In genomic region chrX:48623049-48623378, GRCm38 (mm10) we compare ENCODE assay signal across 9 mouse cellular contexts. TPM values are rescaled to one million over a fixed set of nuclear protein-coding genes. Genes with fewer than 3 reads are reported as not detected.
DNase-seq lines count a peak whose midpoint lies in the region; ATAC-seq lines count a peak whose summit lies in the region.
"Had no signal": no experiment of that assay in that cellular context is flagged by ENCODE, and none has a peak within 500 bp of the region (broad histone marks: within the 10 kb centered on the region; RNA-seq: fewer than 3 reads in every experiment).

No protein-coding gene starts in this region.

- peak overlapping the region; percentile 63 for H3K4me3 ChIP-seq in kidney, embryonic 15.5 days (replicated peaks)
- peak overlapping the region; percentile 94 for H3K4me3 ChIP-seq in brown adipose tissue, adult 24 weeks (ENCODE audit: insufficient read depth, low read depth, low read length)
- peak overlapping the region; percentile 62 for H3K4me3 ChIP-seq in hindbrain, embryonic 16.5 days (ENCODE audit: low read length)
- peak overlapping the region; percentile 56 for H3K4me3 ChIP-seq in midbrain, embryonic 16.5 days (ENCODE audit: low read depth, low read length)

- no peaks in the 10 kb centered on the region for H3K27me3 ChIP-seq in kidney, embryonic 15.5 days
- no peaks in the 10 kb centered on the region for H3K27me3 ChIP-seq in hindbrain, embryonic 16.5 days (replicated peaks; ENCODE audit: control insufficient read depth, insufficient read depth, low read length)
- H3K27me3 ChIP-seq in midbrain, embryonic 16.5 days (ENCODE audit: control insufficient read depth, insufficient read depth, low read depth, low read length): no peaks in the 10 kb centered on the region

- no peaks in the 10 kb centered on the region for H3K4me1 ChIP-seq in kidney, embryonic 15.5 days
- H3K4me1 ChIP-seq in brown adipose tissue, adult 24 weeks (ENCODE audit: control insufficient read depth, insufficient read depth, insufficient read length, low read length): no peaks in the 10 kb centered on the region
- no peaks in the 10 kb centered on the region for H3K4me1 ChIP-seq in hindbrain, embryonic 16.5 days (ENCODE audit: control insufficient read depth, insufficient read depth, low read depth, low read length)
- H3K4me1 ChIP-seq in midbrain, embryonic 16.5 days (ENCODE audit: control insufficient read depth, insufficient read depth, low read length): peaks cover 4% of the 10 kb centered on the region

- H3K27ac ChIP-seq in kidney, embryonic 15.5 days: peak overlapping the region; percentile 93
- H3K27ac ChIP-seq in brown adipose tissue, adult 24 weeks (replicated peaks; ENCODE audit: low read depth, low read length): no peak overlapping the region
- peak overlapping the region; percentile 88 for H3K27ac ChIP-seq in hindbrain, embryonic 16.5 days (ENCODE audit: low read depth, low read length)
- peak overlapping the region; percentile 82 for H3K27ac ChIP-seq in midbrain, embryonic 16.5 days (ENCODE audit: low read length)

- 23% methylated on average over 4 of the region's 4 CpGs for WGBS in kidney, embryonic 15.5 days
- WGBS in hindbrain, embryonic 16.5 days: 21% methylated on average over 4 of the region's 4 CpGs
- WGBS in midbrain, embryonic 16.5 days: 18% methylated on average over 4 of the region's 4 CpGs

- no peak for ATAC-seq in kidney, embryonic 15.5 days (replicated peaks; ENCODE audit: low FRiP score)
- ATAC-seq in hindbrain, embryonic 16.5 days: no peak; the same call in 1 of the 2 replicates
- no peak for ATAC-seq in midbrain, embryonic 16.5 days

- H3K9ac ChIP-seq in kidney, embryonic 15.5 days: peak overlapping the region; percentile 49; the same call in 1 of the 2 replicates
- H3K9ac ChIP-seq in hindbrain, embryonic 16.5 days (ENCODE audit: low read depth, low read length): peak overlapping the region; percentile 62
- peak overlapping the region; percentile 65 for H3K9ac ChIP-seq in midbrain, embryonic 16.5 days (ENCODE audit: low read depth, low read length)

- DNase-seq in kidney, adult 8-10 months: no peak
- no peak for DNase-seq in T-cell, adult 2 months (ENCODE audit: low spot score)
- no peak for DNase-seq in layer of hippocampus, adult 11-12 months (ENCODE audit: low spot score)
- DNase-seq in frontal cortex, postnatal 14 days (ENCODE audit: low spot score in 2 of 2): no peak

- no peaks in the 10 kb centered on the region for H3K9me3 ChIP-seq in kidney, embryonic 15.5 days (replicated peaks)
- H3K9me3 ChIP-seq in hindbrain, embryonic 16.5 days (ENCODE audit: control insufficient read depth, low read length): no peaks in the 10 kb centered on the region
- H3K9me3 ChIP-seq in midbrain, embryonic 16.5 days (replicated peaks; ENCODE audit: control insufficient read depth, low read length, poor library complexity, severe bottlenecking): no peaks in the 10 kb centered on the region

- peak overlapping the region; percentile 59 for H3K4me2 ChIP-seq in kidney, embryonic 15.5 days
- peak overlapping the region; percentile 51 for H3K4me2 ChIP-seq in hindbrain, embryonic 16.5 days (ENCODE audit: low read length)
- peak overlapping the region; percentile 47 for H3K4me2 ChIP-seq in midbrain, embryonic 16.5 days (ENCODE audit: low read length)

- no peaks in the 10 kb centered on the region for H3K36me3 ChIP-seq in kidney, embryonic 15.5 days
- H3K36me3 ChIP-seq in hindbrain, embryonic 16.5 days (ENCODE audit: control insufficient read depth, insufficient read depth, low read length): no peaks in the 10 kb centered on the region
- no peaks in the 10 kb centered on the region for H3K36me3 ChIP-seq in midbrain, embryonic 16.5 days (ENCODE audit: control insufficient read depth, insufficient read depth, low read length)

RNA-seq across cellular contexts. Expression of gene Slc25a14, which starts 0.2 kb away (rescaled TPM):
- 16.0 and 18.0 TPM in 2 replicates for polyA plus RNA-seq in kidney, embryonic 15.5 days (2015; fragmentation: Nextera tagmentation; extraction: Ambion mirVana)
- 2.0 and 5.5 TPM in 2 replicates for polyA plus RNA-seq in brown adipose tissue, adult 24 weeks (2012; ENCODE audit: insufficient read depth, insufficient read length, missing spikeins)
- polyA plus RNA-seq in hindbrain, embryonic 16.5 days (2015; fragmentation: Nextera tagmentation; extraction: Ambion mirVana): 42.8 and 45.5 TPM in 2 replicates
- 43.6 and 46.6 TPM in 2 replicates for polyA plus RNA-seq in midbrain, embryonic 16.5 days (2015; fragmentation: Nextera tagmentation; extraction: Ambion mirVana)

RNA-seq across cellular contexts. Expression of gene Zfp280c, which starts 28.7 kb away (rescaled TPM):
- 11.8 and 12.9 TPM in 2 replicates for polyA plus RNA-seq in kidney, embryonic 15.5 days (2015; fragmentation: Nextera tagmentation; extraction: Ambion mirVana)
- polyA plus RNA-seq in brown adipose tissue, adult 24 weeks (2012; ENCODE audit: insufficient read depth, insufficient read length, missing spikeins): 7.6 and 8.9 TPM in 2 replicates
- polyA plus RNA-seq in hindbrain, embryonic 16.5 days (2015; fragmentation: Nextera tagmentation; extraction: Ambion mirVana): 6.6 and 7.2 TPM in 2 replicates
- 9.8 and 10.1 TPM in 2 replicates for polyA plus RNA-seq in midbrain, embryonic 16.5 days (2015; fragmentation: Nextera tagmentation; extraction: Ambion mirVana)

RNA-seq across cellular contexts. Expression of gene Gpr119, which starts 51.3 kb away (rescaled TPM):
- 0.06 TPM in 1 of 2 replicates, not detected in the other for polyA plus RNA-seq in kidney, embryonic 15.5 days (2015; fragmentation: Nextera tagmentation; extraction: Ambion mirVana)
- not detected in 2 replicates for polyA plus RNA-seq in brown adipose tissue, adult 24 weeks (2012; ENCODE audit: insufficient read depth, insufficient read length, missing spikeins)
- not detected in 2 replicates for polyA plus RNA-seq in hindbrain, embryonic 16.5 days (2015; fragmentation: Nextera tagmentation; extraction: Ambion mirVana)
- polyA plus RNA-seq in midbrain, embryonic 16.5 days (2015; fragmentation: Nextera tagmentation; extraction: Ambion mirVana): not detected in 2 replicates
- polyA plus RNA-seq: gonadal fat pad, adult 2 months had no signal
